Mouse (Mus musculus) forebrain, postnatal 0 days (tissue): ENCODE data around the gene Frs3. TPM values are rescaled to one million over a fixed set of nuclear protein-coding genes. Genes with fewer than 3 reads are reported as not detected.
A peak's percentile ranks its signal among the peaks of the same experiment; 100 is the strongest.
"Not testable (repeated sequence)": the region's sequence is repeated elsewhere in the genome, so short reads cannot be mapped to it uniquely, and the experiment has no call there.

Experiments
- ATAC-seq: fragments of 200-750 bp; cut with Nextera tagmentation; 2 replicates; pipeline ENCODE4 v1.8.0; 2017; ENCODE audit warnings: mild to moderate bottlenecking, moderate library complexity
- DNase-seq: peaks from one replicate; pipeline ENCODE4 v3.0.0-alpha.2; 2015
- H3K27ac ChIP-seq: fragments of 300-500 bp; sonication (generic); 2 replicates; pipeline ENCODE4 v1.5.1; 2014; ENCODE audit warnings: low read depth, mild to moderate bottlenecking, antibody characterized with exemption, low read length, moderate library complexity, mixed read lengths
- H3K27me3 ChIP-seq: fragments of 300-500 bp; sonication (generic); 2 replicates; pipeline ENCODE4 v1.6.1; 2014; ENCODE audit warnings: mild to moderate bottlenecking, low read length, mixed read lengths; ENCODE audit not compliant: insufficient read depth
- H3K36me3 ChIP-seq: fragments of 300-500 bp; sonication (generic); 2 replicates; pipeline ENCODE4 v1.6.1; 2014; ENCODE audit warnings: mild to moderate bottlenecking, moderate library complexity; ENCODE audit not compliant: insufficient read depth
- H3K4me1 ChIP-seq: fragments of 300-500 bp; sonication (generic); 2 replicates; pipeline ENCODE4 v1.6.1; 2014; ENCODE audit warnings: antibody characterized with exemption; ENCODE audit not compliant: insufficient read depth
- H3K4me2 ChIP-seq: fragments of 300-500 bp; sonication (generic); 2 replicates; pipeline ENCODE4 v1.6.1; 2014; ENCODE audit warnings: low read depth, mild to moderate bottlenecking, moderate library complexity
- H3K4me3 ChIP-seq: fragments of 300-500 bp; sonication (generic); 2 replicates; pipeline ENCODE4 v1.5.1; 2014; ENCODE audit warnings: low read depth, low read length, mixed read lengths
- H3K9ac ChIP-seq: fragments of 300-500 bp; sonication (generic); 2 replicates; pipeline ENCODE4 v1.6.1; 2014; ENCODE audit warnings: mild to moderate bottlenecking
- H3K9me3 ChIP-seq: fragments of 300-500 bp; sonication (generic); 2 replicates; pipeline ENCODE4 v1.6.1; 2016; ENCODE audit warnings: low read length
- CTCF ChIP-seq: sonication (generic); IDR thresholded peaks from 2 replicates; pipeline ENCODE4 v1.5.1; 2016; ENCODE audit warnings: antibody characterized with exemption, control low read depth, low read depth
- WGBS: fragments of 180-500 bp; shearing (Covaris S2); extraction: QIAGEN DNeasy Blood & Tissue Kit; methylation state at CpG from one replicate; pipeline ENCODE4 v1.1.7; 2014; 5-methylcytosine and 5-hydroxymethylcytosine counted together
- polyA plus RNA-seq: library from polyadenylated mRNA; unstranded; fragments of >200 nt; fragmentation: Nextera tagmentation; extraction: Ambion mirVana; gene quantifications from 2 replicates; pipeline ENCODE4 v1.2.1, GENCODE M21; 2015
- total RNA-seq: library from RNA; depleted of rRNA; stranded (reverse); fragments of >200 nt; gene quantifications from 2 replicates; pipeline ENCODE4 v1.2.3, GENCODE M21; 2014; rRNA removed

Gene Frs3
- total RNA-seq (68.0 and 79.6 TPM in 2 replicates), polyA plus RNA-seq (33.6 and 43.6 TPM in 2 replicates)

DNA sequence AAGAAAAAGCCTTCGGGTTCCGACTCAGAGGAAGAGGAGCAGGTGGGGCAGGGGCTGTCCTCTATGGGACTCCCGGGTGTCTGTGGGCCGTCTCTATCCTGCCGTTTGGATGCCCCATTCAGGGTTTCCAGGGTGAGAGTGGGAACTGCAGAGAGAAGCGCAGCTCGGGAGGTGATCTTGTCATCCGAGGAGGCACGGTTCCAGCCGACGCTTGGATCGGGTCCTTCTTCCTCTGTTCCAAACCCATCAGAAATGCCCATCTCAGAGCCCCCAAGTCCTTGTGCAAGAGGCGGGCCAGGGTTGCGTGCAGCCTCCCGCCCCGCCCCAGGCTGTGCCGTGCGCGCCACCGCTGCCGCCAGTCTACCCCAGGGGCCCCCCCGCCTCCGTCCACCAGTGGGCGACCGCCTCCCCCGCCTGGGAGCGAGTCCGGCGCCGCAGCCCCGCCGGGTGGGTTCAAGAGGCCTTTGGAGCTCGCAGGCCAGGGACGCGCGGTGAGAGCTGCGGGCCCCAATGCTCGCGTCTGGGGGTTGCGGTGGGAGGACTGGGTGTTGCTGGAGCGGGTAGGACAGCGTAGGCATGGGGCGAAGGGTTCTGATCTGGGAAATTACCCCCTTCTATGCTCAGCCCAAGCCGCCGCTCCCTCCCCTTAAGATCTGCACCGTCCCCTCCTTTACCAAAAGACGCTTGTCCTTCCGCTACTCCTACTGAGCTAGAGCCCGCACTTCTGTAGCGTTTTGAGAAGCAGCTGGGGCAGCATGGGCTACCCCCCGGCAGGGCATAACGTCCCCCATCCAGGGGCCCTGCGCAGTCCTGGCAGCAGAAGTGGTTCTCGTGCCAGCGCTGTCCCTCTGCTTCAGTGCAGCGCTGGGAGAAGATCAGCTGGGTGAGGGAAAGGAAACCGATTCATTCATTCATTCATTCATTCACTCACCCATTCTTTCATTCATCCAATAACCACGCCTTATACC is at the start of gene Frs3:
TSS of gene Frs3 (plus strand) at position 423 of the 968 bp plus-strand sequence.
- peak within 1 kb of the TSS; percentile 63 for H3K4me3 ChIP-seq
- H3K27me3 ChIP-seq: no peaks in the 10 kb centered on the region
- peak; percentile 41; the same call in 1 of the 2 replicates for TF ChIP-seq CTCF
- H3K36me3 ChIP-seq: peaks cover 13% of the 10 kb centered on the region; the same call in 1 of the 2 replicates
- 0 out of 2 replicates have a peak, but pooled peaks cover 13% of the 10 kb centered on the region for H3K4me1 ChIP-seq
- H3K4me2 ChIP-seq: peak within 1 kb of the TSS; percentile 91
- WGBS: 1% methylated on average over 54 of the region's 58 CpGs
- DNase-seq (peak; percentile 82), ATAC-seq (peak; percentile 78)
- peak within 1 kb of the TSS; percentile 90 for H3K27ac ChIP-seq
- H3K9me3 ChIP-seq: no peaks in the 10 kb centered on the region
- H3K9ac ChIP-seq: peak within 1 kb of the TSS; percentile 78

DNA sequence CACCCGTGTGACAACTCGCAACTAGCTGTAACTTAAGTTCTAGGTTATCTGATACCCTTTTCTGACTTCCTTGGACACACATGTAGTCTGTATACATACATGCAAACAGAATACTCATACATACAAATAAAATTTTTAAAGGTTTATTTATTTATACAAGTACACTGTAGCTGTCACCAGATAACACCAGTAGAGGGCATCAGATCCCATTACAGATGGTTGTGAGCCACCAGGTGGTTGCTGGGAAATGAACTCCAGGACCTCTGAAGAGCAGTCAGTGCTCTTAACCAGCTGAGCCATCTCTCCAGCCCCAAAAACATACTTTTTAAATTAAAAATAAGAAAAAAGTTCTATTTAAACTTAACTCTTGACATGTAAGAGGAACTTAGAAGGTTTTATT is 45.8 kb upstream of the Frs3 start:
- 0 out of 2 replicates have a peak, but pooled peaks have one; percentile 19 for TF ChIP-seq CTCF
- no peaks in the 10 kb centered on the region for H3K4me1 ChIP-seq
- no peaks in the 10 kb centered on the region for H3K27me3 ChIP-seq
- no peak overlapping the region for H3K27ac ChIP-seq
- 88% methylated on average over 2 of the region's 2 CpGs for WGBS
- ATAC-seq: no peak
- H3K9ac ChIP-seq: no peak overlapping the region
- H3K4me2 ChIP-seq: no peak overlapping the region
- no peak overlapping the region for H3K4me3 ChIP-seq
- H3K36me3 ChIP-seq: no peaks in the 10 kb centered on the region
- no peak for DNase-seq
- H3K9me3 ChIP-seq: no peaks in the 10 kb centered on the region

DNA sequence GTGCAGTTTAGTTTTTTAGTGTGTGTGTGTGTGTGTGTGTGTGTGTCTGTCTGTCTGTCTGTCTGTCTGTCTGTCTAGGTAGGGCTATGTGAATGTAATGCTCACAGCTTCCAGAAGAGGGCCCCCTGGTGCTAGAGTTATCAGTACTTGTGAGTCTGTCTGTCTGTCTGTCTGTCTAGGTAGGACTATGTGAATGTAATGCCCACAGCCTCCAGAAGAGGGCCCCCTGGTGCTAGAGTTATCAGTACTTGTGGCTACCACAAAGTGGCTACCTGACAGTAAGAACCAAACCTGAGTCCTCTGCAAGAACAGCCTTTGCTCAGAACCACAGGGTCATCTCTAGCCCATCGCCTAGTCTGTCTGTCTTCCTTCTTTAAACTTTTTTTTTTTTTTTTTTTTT is 42.1 kb upstream of the Frs3 start:
- WGBS: 85% methylated on average over 1 of the region's 1 CpGs
- no peak overlapping the region for H3K27ac ChIP-seq
- H3K9ac ChIP-seq: no peak overlapping the region
- peak; percentile 70 for TF ChIP-seq CTCF
- no peak overlapping the region for H3K4me2 ChIP-seq
- H3K36me3 ChIP-seq: peaks cover 12% of the 10 kb centered on the region; the same call in 1 of the 2 replicates
- no peaks in the 10 kb centered on the region for H3K4me1 ChIP-seq
- ATAC-seq (no peak; the same call in 1 of the 2 replicates), DNase-seq (peak; percentile 60)
- no peaks in the 10 kb centered on the region for H3K9me3 ChIP-seq
- no peak overlapping the region for H3K4me3 ChIP-seq
- H3K27me3 ChIP-seq: no peaks in the 10 kb centered on the region

GRCm38 (mm10) chr17:47648966-47649365 is 39.9 kb upstream of the Frs3 start:
- Histone ChIP-seq H3K4me2 (no peak overlapping the region), H3K4me1 (no peaks in the 10 kb centered on the region), H3K36me3 (peaks cover 12% of the 10 kb centered on the region; the same call in 1 of the 2 replicates), H3K27me3 (no peaks in the 10 kb centered on the region), H3K9ac (no peak overlapping the region), H3K9me3 (no peaks in the 10 kb centered on the region), H3K4me3 (no peak overlapping the region), H3K27ac (no peak overlapping the region)
- no peak for DNase-seq
- 33% methylated on average over 4 of the region's 4 CpGs for WGBS
- ATAC-seq: no peak
- no peak for TF ChIP-seq CTCF

DNA sequence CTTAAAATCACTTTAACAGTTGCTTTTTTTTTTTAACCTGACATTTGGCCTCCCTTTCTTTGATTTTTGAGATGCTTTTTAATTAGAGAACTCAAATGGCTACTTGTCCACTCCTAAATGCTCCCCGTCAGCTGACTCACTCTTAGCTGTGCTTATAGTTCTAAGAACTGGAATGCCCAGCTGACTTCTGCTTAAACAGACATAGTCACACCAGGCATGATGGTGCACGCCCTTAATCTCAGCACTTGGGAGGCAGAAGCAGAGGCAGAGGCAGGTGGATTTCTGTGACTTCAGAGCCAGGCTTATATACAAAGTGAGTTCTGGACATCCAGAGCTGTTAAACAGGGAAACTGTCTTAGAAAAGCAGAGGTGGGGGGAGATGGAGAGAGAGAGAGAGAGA is 36.9 kb upstream of the Frs3 start:
- Histone ChIP-seq H3K36me3 (peaks cover 14% of the 10 kb centered on the region; the same call in 1 of the 2 replicates), H3K4me2 (no peak overlapping the region), H3K9ac (no peak overlapping the region), H3K27me3 (no peaks in the 10 kb centered on the region), H3K9me3 (no peaks in the 10 kb centered on the region), H3K4me1 (no peaks in the 10 kb centered on the region), H3K27ac (no peak overlapping the region), H3K4me3 (no peak overlapping the region)
- TF ChIP-seq CTCF: no peak
- ATAC-seq (no peak), DNase-seq (no peak)
- 77% methylated on average over 2 of the region's 2 CpGs for WGBS

GRCm38 (mm10) chr17:47654346-47654745 is 34.5 kb upstream of the Frs3 start:
- not testable (repeated sequence) for H3K4me3 ChIP-seq, H3K9me3 ChIP-seq, H3K9ac ChIP-seq, ATAC-seq, H3K27ac ChIP-seq, DNase-seq, H3K4me2 ChIP-seq, H3K27me3 ChIP-seq, H3K4me1 ChIP-seq
- peaks cover 15% of the 10 kb centered on the region; the same call in 1 of the 2 replicates for H3K36me3 ChIP-seq
- 89% methylated on average over 8 of the region's 8 CpGs for WGBS

DNA sequence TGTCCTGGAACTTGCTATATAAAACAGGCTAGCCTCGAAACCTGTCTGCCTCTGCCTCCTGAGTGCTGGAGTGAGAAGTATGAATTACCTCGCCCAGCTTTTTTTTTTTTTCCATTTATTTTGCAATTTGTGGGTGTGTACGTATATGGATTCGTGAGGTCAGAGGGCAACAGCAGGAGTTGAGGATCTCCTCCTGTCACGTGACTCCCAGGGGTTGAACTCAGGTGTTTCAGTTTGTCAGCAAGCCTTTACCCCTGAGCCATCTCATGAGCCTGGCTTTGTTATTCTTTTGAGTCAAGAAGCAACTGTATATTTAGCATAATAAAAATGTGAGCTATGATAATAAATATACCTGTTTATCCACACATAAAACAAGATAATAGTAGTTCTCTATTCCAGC is 33.1 kb upstream of the Frs3 start:
- DNase-seq (no peak), ATAC-seq (no peak)
- 80% methylated on average over 5 of the region's 5 CpGs for WGBS

More for the DNA sequence above, 33.1 kb upstream of the Frs3 start:
- no peak for TF ChIP-seq CTCF
- H3K4me2 ChIP-seq: no peak overlapping the region
- H3K4me3 ChIP-seq: no peak overlapping the region
- 0 out of 2 replicates have a peak, but pooled peaks cover 12% of the 10 kb centered on the region for H3K36me3 ChIP-seq
- no peak overlapping the region for H3K9ac ChIP-seq
- no peaks in the 10 kb centered on the region for H3K4me1 ChIP-seq
- H3K9me3 ChIP-seq: no peaks in the 10 kb centered on the region
- H3K27ac ChIP-seq: no peak overlapping the region
- H3K27me3 ChIP-seq: no peaks in the 10 kb centered on the region
